Mouse (Mus musculus): ENCODE data around the gene Tti1.

The Tti1 gene

GRCm38 (mm10) chr2:158039662-158040061, 11.4 kb upstream of the Tti1 start:
- DNase-seq (ENCODE audit: low spot score in 2 of 2) = no peak

GRCm38 (mm10) chr2:158037571-158037970, 9.3 kb upstream of the Tti1 start:
- no peak for DNase-seq (ENCODE audit: low spot score in 2 of 2)

- no peak for DNase-seq (ENCODE audit: low spot score in 2 of 2)
Measured at GRCm38 (mm10) chr2:158036953-158037352, 8.7 kb upstream of the Tti1 start.

- no peak for DNase-seq (ENCODE audit: low spot score in 2 of 2)
Measured at GRCm38 (mm10) chr2:158036408-158036807, 8.2 kb upstream of the Tti1 start.

- no peak for DNase-seq (ENCODE audit: low spot score in 2 of 2)
Measured at GRCm38 (mm10) chr2:158035813-158036212, 7.6 kb upstream of the Tti1 start.

GRCm38 (mm10) chr2:158030007-158030406, 1.8 kb upstream of the Tti1 start:
- no peak for DNase-seq (ENCODE audit: low spot score in 2 of 2)

- DNase-seq (ENCODE audit: low spot score in 2 of 2) = no peak
Measured at GRCm38 (mm10) chr2:158027855-158028353, 329 bp downstream of the Tti1 start.

GRCm38 (mm10) chr2:158017330-158017729, 10.9 kb downstream of the Tti1 start:
- no peak for DNase-seq (ENCODE audit: low spot score in 2 of 2)

GRCm38 (mm10) chr2:158012608-158013007, 15.6 kb downstream of the Tti1 start:
- DNase-seq (ENCODE audit: low spot score in 2 of 2) = no peak

- DNase-seq (ENCODE audit: low spot score in 2 of 2) = no peak
Measured at GRCm38 (mm10) chr2:158009373-158009772, 18.9 kb downstream of the Tti1 start.

GRCm38 (mm10) chr2:158005641-158006040, 22.6 kb downstream of the Tti1 start:
- DNase-seq (ENCODE audit: low spot score in 2 of 2) = no peak

GRCm38 (mm10) chr2:158004620-158005019, 23.6 kb downstream of the Tti1 start:
- no peak for DNase-seq (ENCODE audit: low spot score in 2 of 2)

GRCm38 (mm10) chr2:157998817-157999216, 29.4 kb downstream of the Tti1 start:
- no peak for DNase-seq (ENCODE audit: low spot score in 2 of 2)

GRCm38 (mm10) chr2:157992501-157992900, 35.7 kb downstream of the Tti1 start:
- DNase-seq (ENCODE audit: low spot score in 2 of 2) = no peak

GRCm38 (mm10) chr2:157991026-157991425, 37.2 kb downstream of the Tti1 start:
- DNase-seq (ENCODE audit: low spot score in 2 of 2) = no peak

GRCm38 (mm10) chr2:157989946-157990345, 38.3 kb downstream of the Tti1 start:
- DNase-seq (ENCODE audit: low spot score in 2 of 2) = no peak

- DNase-seq (ENCODE audit: low spot score in 2 of 2) = no peak
Measured at GRCm38 (mm10) chr2:157988416-157989190, 39.6 kb downstream of the Tti1 start.

GRCm38 (mm10) chr2:157986235-157986634, 42.0 kb downstream of the Tti1 start:
- no peak for DNase-seq (ENCODE audit: low spot score in 2 of 2)

GRCm38 (mm10) chr2:157985611-157986010, 42.6 kb downstream of the Tti1 start:
- no peak for DNase-seq (ENCODE audit: low spot score in 2 of 2)

GRCm38 (mm10) chr2:157983276-157983675, 45.0 kb downstream of the Tti1 start:
- DNase-seq (ENCODE audit: low spot score in 2 of 2) = no peak

- DNase-seq (ENCODE audit: low spot score in 2 of 2) = no peak
Measured at GRCm38 (mm10) chr2:157982727-157983126, 45.5 kb downstream of the Tti1 start.

GRCm38 (mm10) chr2:157979241-157979640, 49.0 kb downstream of the Tti1 start:
- no peak for DNase-seq (ENCODE audit: low spot score in 2 of 2)

- no peak for DNase-seq (ENCODE audit: low spot score in 2 of 2)
Measured at GRCm38 (mm10) chr2:157975595-157975994, 52.6 kb downstream of the Tti1 start.
